Mouse (Mus musculus) embryonic facial prominence, embryonic 14.5 days (tissue): ENCODE results near the gene Nom1. TPM values are rescaled to one million over a fixed set of nuclear protein-coding genes. Genes with fewer than 3 reads are reported as not detected.

ENCODE experiments used
- ATAC-seq: fragments of 200-750 bp; cut with Nextera tagmentation; 2 replicates; pipeline ENCODE4 v1.8.0; 2017; ENCODE audit warnings: low read depth, moderate number of reproducible peaks, moderate TSS enrichment
- DNase-seq: peaks from one replicate; pipeline ENCODE4 v3.0.0-alpha.2; 2015; ENCODE audit warnings: low spot score
- H3K27ac ChIP-seq: fragments of 300-500 bp; sonication (generic); replicated peaks from 2 replicates; pipeline ENCODE4 v1.5.1; 2014; ENCODE audit warnings: low read depth, mild to moderate bottlenecking, low read length, moderate library complexity
- H3K27me3 ChIP-seq: fragments of 300-500 bp; sonication (generic); replicated peaks from 2 replicates; pipeline ENCODE4 v1.6.1; 2014; ENCODE audit warnings: low read length; ENCODE audit not compliant: control insufficient read depth, insufficient read depth
- H3K36me3 ChIP-seq: fragments of 300-500 bp; sonication (generic); 2 replicates; pipeline ENCODE4 v1.6.1; 2014; ENCODE audit warnings: low read length, mixed read lengths; ENCODE audit not compliant: control insufficient read depth, insufficient read depth
- H3K4me1 ChIP-seq: fragments of 300-500 bp; sonication (generic); 2 replicates; pipeline ENCODE4 v1.6.1; 2014; ENCODE audit warnings: antibody characterized with exemption, low read length; ENCODE audit not compliant: control insufficient read depth, insufficient read depth
- H3K4me2 ChIP-seq: fragments of 300-500 bp; sonication (generic); 2 replicates; pipeline ENCODE4 v1.6.1; 2014; ENCODE audit warnings: low read depth, mild to moderate bottlenecking, low read length, moderate library complexity, mixed read lengths
- H3K4me3 ChIP-seq: fragments of 300-500 bp; sonication (generic); 2 replicates; pipeline ENCODE4 v1.5.1; 2014; ENCODE audit warnings: low read depth, mild to moderate bottlenecking, low read length
- H3K9ac ChIP-seq: fragments of 300-500 bp; sonication (generic); 2 replicates; pipeline ENCODE4 v1.6.1; 2014; ENCODE audit warnings: low read depth, mild to moderate bottlenecking, low read length, moderate library complexity, mixed read lengths
- H3K9me3 ChIP-seq: fragments of 300-500 bp; sonication (generic); 2 replicates; pipeline ENCODE4 v1.6.1; 2016; ENCODE audit warnings: low read length; ENCODE audit not compliant: control insufficient read depth
- WGBS: fragments of 180-500 bp; shearing (Covaris S2); extraction: QIAGEN DNeasy Blood & Tissue Kit; methylation state at CpG from one replicate; pipeline ENCODE4 v1.1.7; 2014; 5-methylcytosine and 5-hydroxymethylcytosine counted together
- polyA plus RNA-seq: library from polyadenylated mRNA; unstranded; fragments of >200 nt; fragmentation: Nextera tagmentation; extraction: Ambion mirVana; gene quantifications from 2 replicates; pipeline ENCODE4 v1.2.1, GENCODE M21; 2014

The Nom1 gene
- polyA plus RNA-seq, 1 experiment from 2014 or later, result 17.4 TPM

- H3K4me1 ChIP-seq, result no peaks in the 10 kb centered on the region
- H3K27me3 ChIP-seq, result peaks cover 81% of the 10 kb centered on the region
- no peak overlapping the region for H3K9ac ChIP-seq
- no peaks in the 10 kb centered on the region for H3K9me3 ChIP-seq
- DNase-seq (no peak), ATAC-seq (no peak)
- H3K4me3 ChIP-seq, result peak overlapping the region; percentile 39
- no peaks in the 10 kb centered on the region for H3K36me3 ChIP-seq
- no peak overlapping the region for H3K27ac ChIP-seq
- peak overlapping the region; percentile 58 for H3K4me2 ChIP-seq
- WGBS, result 2% methylated on average over 17 of the region's 17 CpGs
These were observed 34.0 kb downstream of the Nom1 start for GRCm38 (mm10) chr5:29468351-29469065.

- no peak overlapping the region for H3K27ac ChIP-seq
- no peaks in the 10 kb centered on the region for H3K36me3 ChIP-seq
- no peak for ATAC-seq
- H3K9me3 ChIP-seq, result no peaks in the 10 kb centered on the region
- no peak overlapping the region for H3K4me2 ChIP-seq
- WGBS, result 2% methylated on average over 4 of the region's 4 CpGs
- no peak for DNase-seq
- H3K4me3 ChIP-seq, result no peak overlapping the region
- no peak overlapping the region for H3K9ac ChIP-seq
- no peaks in the 10 kb centered on the region for H3K4me1 ChIP-seq
- peaks cover 91% of the 10 kb centered on the region for H3K27me3 ChIP-seq
These were observed 35.0 kb downstream of the Nom1 start for GRCm38 (mm10) chr5:29469501-29469900.

GRCm38 (mm10) chr5:29470271-29470670 lies 35.8 kb downstream of the Nom1 start:
- no peak for ATAC-seq
- Histone ChIP-seq H3K27me3 (peaks cover 98% of the 10 kb centered on the region), H3K4me1 (no peaks in the 10 kb centered on the region), H3K9ac (no peak overlapping the region), H3K36me3 (no peaks in the 10 kb centered on the region), H3K4me3 (no peak overlapping the region), H3K4me2 (no peak overlapping the region), H3K9me3 (no peaks in the 10 kb centered on the region), H3K27ac (no peak overlapping the region)
- no peak for DNase-seq
- 8% methylated on average over 5 of the region's 5 CpGs for WGBS

GRCm38 (mm10) chr5:29470851-29471394 lies 36.5 kb downstream of the Nom1 start:
- H3K9ac ChIP-seq, result no peak overlapping the region
- no peak overlapping the region for H3K4me2 ChIP-seq
- no peaks in the 10 kb centered on the region for H3K4me1 ChIP-seq
- no peak overlapping the region for H3K27ac ChIP-seq
- ATAC-seq (no peak), DNase-seq (no peak)
- WGBS, result 4% methylated on average over 20 of the region's 20 CpGs
- no peak overlapping the region for H3K4me3 ChIP-seq
- H3K36me3 ChIP-seq, result no peaks in the 10 kb centered on the region
- H3K27me3 ChIP-seq, result peaks cover 98% of the 10 kb centered on the region
- H3K9me3 ChIP-seq, result no peaks in the 10 kb centered on the region

GRCm38 (mm10) chr5:29471396-29471795 lies 36.9 kb downstream of the Nom1 start:
- Histone ChIP-seq H3K4me3 (no peak overlapping the region), H3K36me3 (no peaks in the 10 kb centered on the region), H3K9me3 (no peaks in the 10 kb centered on the region), H3K4me2 (no peak overlapping the region), H3K9ac (no peak overlapping the region), H3K27me3 (peaks cover 99% of the 10 kb centered on the region), H3K4me1 (no peaks in the 10 kb centered on the region), H3K27ac (no peak overlapping the region)
- ATAC-seq (no peak), DNase-seq (no peak)
- 4% methylated on average over 11 of the region's 11 CpGs for WGBS

- no peaks in the 10 kb centered on the region for H3K36me3 ChIP-seq
- no peak for ATAC-seq
- no peak overlapping the region for H3K27ac ChIP-seq
These were observed 37.6 kb downstream of the Nom1 start for GRCm38 (mm10) chr5:29471855-29472665.

GRCm38 (mm10) chr5:29473551-29474245 lies 39.2 kb downstream of the Nom1 start:
- no peaks in the 10 kb centered on the region for H3K9me3 ChIP-seq
- no peak overlapping the region for H3K4me3 ChIP-seq
- ATAC-seq (no peak), DNase-seq (no peak)
- H3K36me3 ChIP-seq, result no peaks in the 10 kb centered on the region
- no peak overlapping the region for H3K27ac ChIP-seq
- WGBS, result 1% methylated on average over 24 of the region's 35 CpGs
- H3K4me2 ChIP-seq, result no peak overlapping the region
- H3K4me1 ChIP-seq, result no peaks in the 10 kb centered on the region; the same call in 1 of the 2 replicates
- H3K27me3 ChIP-seq, result peaks cover 100% of the 10 kb centered on the region
- no peak overlapping the region for H3K9ac ChIP-seq

More at GRCm38 (mm10) chr5:29471855-29472665, 37.6 kb downstream of the Nom1 start:
- Histone ChIP-seq H3K9ac (no peak overlapping the region), H3K4me3 (no peak overlapping the region), H3K27me3 (peaks cover 99% of the 10 kb centered on the region), H3K4me2 (no peak overlapping the region), H3K4me1 (no peaks in the 10 kb centered on the region), H3K9me3 (no peaks in the 10 kb centered on the region)
- 2% methylated on average over 22 of the region's 22 CpGs for WGBS
- no peak for DNase-seq

- H3K4me2 ChIP-seq, result no peak overlapping the region
- H3K4me1 ChIP-seq, result no peaks in the 10 kb centered on the region; the same call in 1 of the 2 replicates
- no peaks in the 10 kb centered on the region for H3K9me3 ChIP-seq
- ATAC-seq (no peak), DNase-seq (no peak)
- peaks cover 100% of the 10 kb centered on the region for H3K27me3 ChIP-seq
- H3K4me3 ChIP-seq, result no peak overlapping the region
- H3K36me3 ChIP-seq, result no peaks in the 10 kb centered on the region
- WGBS, result 2% methylated on average over 35 of the region's 35 CpGs
- H3K9ac ChIP-seq, result no peak overlapping the region
- no peak overlapping the region for H3K27ac ChIP-seq
These were observed 39.9 kb downstream of the Nom1 start for GRCm38 (mm10) chr5:29474246-29474960.
